12 mouse cellular contexts compared by ENCODE assay signal in the genomic region with DNA sequence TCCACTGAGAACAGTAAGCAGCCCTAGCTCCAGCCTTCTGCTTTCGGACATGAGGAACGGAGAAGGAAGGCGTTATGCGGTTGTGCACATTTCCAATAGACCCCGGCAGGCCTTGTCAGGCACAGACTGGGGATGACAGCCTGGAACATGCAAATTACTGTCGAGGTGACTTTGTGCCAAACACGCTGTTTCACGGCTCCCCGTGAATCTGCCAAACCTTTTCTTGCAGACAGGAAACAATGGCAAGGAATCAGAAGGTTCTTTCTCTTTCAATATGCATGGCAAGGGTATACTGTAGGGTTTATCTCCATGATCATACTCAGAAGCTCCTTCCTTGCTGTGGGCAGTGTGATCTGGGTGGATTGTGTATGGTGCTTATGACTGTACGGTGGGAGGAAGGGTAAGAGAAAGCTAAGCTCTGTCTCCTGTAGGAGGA.
DNase-seq lines count a peak whose midpoint lies in the region; ATAC-seq and TF ChIP-seq lines count a peak whose summit lies in the region.
"Had no signal": no experiment of that assay in that cellular context is flagged by ENCODE, and none has a peak within 500 bp of the region (broad histone marks: within the 10 kb centered on the region; RNA-seq: fewer than 3 reads in every experiment).

No protein-coding gene starts in this region.

- peak; percentile 76 to 79 for DNase-seq in cerebellum, postnatal 10 days
- DNase-seq in cerebellum, adult 8-10 months = no peak
- DNase-seq in neural tube, embryonic 10.5 days (ENCODE audit: extremely low spot score, low spot score) = no peak
- peak; percentile 66 to 69 for DNase-seq in layer of hippocampus, postnatal 14 days (ENCODE audit: low spot score in 2 of 2)
- peak; percentile 24 to 34 for DNase-seq in right cerebral cortex, postnatal 36 days (ENCODE audit: low spot score in 2 of 2)
- no peak for DNase-seq in kidney, adult 2 months
- no peak for DNase-seq in heart, adult 2 months

- no peak overlapping the region for H3K9ac ChIP-seq in neural tube, embryonic 12.5 days
- H3K9ac ChIP-seq in heart, adult 2 months (ENCODE audit: low read depth, low read length) = no peak overlapping the region
- H3K9ac ChIP-seq: intestine, embryonic 15.5 days had no signal

- H3K27me3 ChIP-seq in neural tube, embryonic 12.5 days (replicated peaks) = no peaks in the 10 kb centered on the region
- no peaks in the 10 kb centered on the region for H3K27me3 ChIP-seq in kidney, adult 2 months (replicated peaks; ENCODE audit: control insufficient read depth, insufficient read depth, low read length)
- no peaks in the 10 kb centered on the region for H3K27me3 ChIP-seq in heart, adult 2 months (ENCODE audit: control insufficient read depth, insufficient read depth, low read length)
- H3K27me3 ChIP-seq: intestine, embryonic 15.5 days had no signal

- ATAC-seq in neural tube, embryonic 12.5 days (ENCODE audit: low FRiP score, low read depth) = no peak
- ATAC-seq: activated CD4-positive, CD25-positive, alpha-beta regulatory T cell, adult 4 months; intestine, embryonic 15.5 days had no signal

- H3K4me3 ChIP-seq in neural tube, embryonic 12.5 days = no peak overlapping the region
- H3K4me3 ChIP-seq in kidney, adult 2 months (ENCODE audit: insufficient read depth, low read depth, low read length) = no peak overlapping the region
- no peak overlapping the region for H3K4me3 ChIP-seq in heart, adult 2 months
- H3K4me3 ChIP-seq: intestine, embryonic 15.5 days had no signal

- no peak for TF ChIP-seq CTCF in kidney, adult 2 months (conservative IDR thresholded peaks at IDR 0.05; ENCODE audit: insufficient read depth, insufficient read length, low read depth, low read length)
- no peak for TF ChIP-seq CTCF in heart, adult 2 months (IDR thresholded peaks at IDR 0.05)

- no peaks in the 10 kb centered on the region for H3K79me2 ChIP-seq in heart, adult 2 months (replicated peaks; ENCODE audit: control insufficient read depth, insufficient read depth, low read length)

- 63% methylated on average over 10 of the region's 10 CpGs for WGBS in neural tube, embryonic 12.5 days
- 93% methylated on average over 10 of the region's 10 CpGs for WGBS in kidney, adult 2 months
- WGBS in heart, adult 2 months = 91% methylated on average over 10 of the region's 10 CpGs

- H3K9me3 ChIP-seq in neural tube, embryonic 12.5 days = no peaks in the 10 kb centered on the region
- H3K9me3 ChIP-seq: intestine, embryonic 15.5 days had no signal

- TF ChIP-seq POLR2A in kidney, adult 2 months (IDR thresholded peaks at IDR 0.05; ENCODE audit: low read depth, low read length) = no peak
- TF ChIP-seq POLR2A in heart, adult 2 months (IDR thresholded peaks at IDR 0.05; ENCODE audit: insufficient read depth, low read depth, low read length) = no peak

- no peak overlapping the region for H3K4me2 ChIP-seq in neural tube, embryonic 12.5 days (replicated peaks)
- H3K4me2 ChIP-seq: intestine, embryonic 15.5 days; liver, embryonic 11.5 days had no signal

- H3K27ac ChIP-seq in neural tube, embryonic 12.5 days = peak overlapping the region; percentile 38
- no peak overlapping the region for H3K27ac ChIP-seq in kidney, adult 2 months (ENCODE audit: insufficient read depth, low read depth, low read length)
- H3K27ac ChIP-seq in heart, adult 2 months = no peak overlapping the region
- H3K27ac ChIP-seq: intestine, embryonic 15.5 days had no signal

- intact Hi-C loops in heart, adult 2 months (cut with DNase I) = no loop called here

- no peak for TF ChIP-seq EP300 in heart, adult 2 months (IDR thresholded peaks at IDR 0.05; ENCODE audit: insufficient read depth, low read depth, low read length)

- no peaks in the 10 kb centered on the region for H3K36me3 ChIP-seq in neural tube, embryonic 12.5 days
- no peaks in the 10 kb centered on the region for H3K36me3 ChIP-seq in kidney, adult 2 months (ENCODE audit: control insufficient read depth, insufficient read depth, low read length)
- no peaks in the 10 kb centered on the region for H3K36me3 ChIP-seq in heart, adult 2 months (ENCODE audit: control insufficient read depth, insufficient read depth, low read length)
- H3K36me3 ChIP-seq: G1E; intestine, embryonic 15.5 days had no signal

- H3K4me1 ChIP-seq in neural tube, embryonic 12.5 days = peaks cover 26% of the 10 kb centered on the region
- no peaks in the 10 kb centered on the region for H3K4me1 ChIP-seq in kidney, adult 2 months (ENCODE audit: control insufficient read depth, insufficient read depth, low read length)
- H3K4me1 ChIP-seq in heart, adult 2 months (ENCODE audit: control insufficient read depth, insufficient read depth, low read length) = no peaks in the 10 kb centered on the region
- H3K4me1 ChIP-seq: intestine, embryonic 15.5 days had no signal

Comparison
In these comparisons a context has a peak if more than half of its experiments do, and no peak if none do; other contexts are left out.
1. DNase-seq: peak in cerebellum, postnatal 10 days (2 of 2), layer of hippocampus, postnatal 14 days (2 of 2) and right cerebral cortex, postnatal 36 days (2 of 2); none in cerebellum, adult 8-10 months (single experiment), neural tube, embryonic 10.5 days (single experiment), kidney, adult 2 months (single experiment) and heart, adult 2 months (0 of 2).